Mouse (Mus musculus) E14TG2a.4 (cell line): ENCODE results near the gene Rgs9bp.

Experiments used
- CTCF ChIP-seq: conservative IDR thresholded peaks from 2 replicates; pipeline ENCODE4 v1.5.1; 2014; ENCODE audit warnings: low read length
- NANOG ChIP-seq: IDR thresholded peaks from 2 replicates; pipeline ENCODE4 v1.6.1; 2014; ENCODE audit warnings: borderline replicate concordance, low read length, mixed read lengths

DNA sequence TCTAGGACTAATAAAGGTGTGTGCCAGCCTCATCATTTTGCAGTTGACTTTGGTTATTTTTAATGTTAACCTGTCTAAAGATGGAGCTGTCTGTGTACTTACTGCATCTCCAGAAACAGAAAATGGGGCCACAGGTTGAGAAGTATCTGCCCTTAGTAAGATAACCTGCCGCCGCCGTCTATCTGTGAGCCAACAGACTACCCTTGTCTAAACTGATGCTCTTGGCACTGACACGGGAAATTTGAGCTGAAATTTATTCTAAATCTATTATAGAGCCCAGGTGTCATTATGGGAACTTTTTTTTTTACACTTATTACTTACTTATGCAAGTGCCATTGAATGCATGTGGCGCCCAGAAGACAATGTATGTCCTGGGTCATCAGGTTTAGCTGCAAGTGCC is 28.5 kb downstream of the Rgs9bp start:
- TF ChIP-seq CTCF: no peak
- TF ChIP-seq NANOG: no peak
